Mouse (Mus musculus): ENCODE data around the gene Drp2.

The Drp2 gene

GRCm38 (mm10) chrX:134403863-134404583, at the start of gene Drp2:
TSS of gene Drp2 (plus strand) at chrX:134404551.
- no peak for DNase-seq

DNA sequence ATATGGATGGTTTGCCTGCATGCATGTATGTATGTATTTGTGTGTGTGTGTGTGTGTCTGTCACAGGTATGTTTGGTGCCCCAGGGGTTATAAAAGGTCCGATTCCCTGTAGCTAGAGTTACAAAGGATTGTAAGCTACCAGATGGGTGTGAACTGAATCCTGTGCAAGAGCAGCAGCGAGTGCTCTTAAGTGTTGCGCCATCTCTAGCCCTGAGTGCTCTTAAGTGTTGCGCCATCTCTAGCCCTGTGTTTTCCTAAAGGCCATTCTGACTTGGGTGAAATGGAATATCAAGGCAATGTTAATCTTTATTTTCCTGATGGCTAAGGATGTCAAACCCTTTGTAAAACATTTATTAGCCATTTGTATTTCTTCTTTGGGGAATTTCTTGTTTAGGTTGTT, 45.0 kb upstream of the Drp2 start:
- DNase-seq, result no peak

GRCm38 (mm10) chrX:134362156-134362555, 42.2 kb upstream of the Drp2 start:
- DNase-seq, result no peak

DNA sequence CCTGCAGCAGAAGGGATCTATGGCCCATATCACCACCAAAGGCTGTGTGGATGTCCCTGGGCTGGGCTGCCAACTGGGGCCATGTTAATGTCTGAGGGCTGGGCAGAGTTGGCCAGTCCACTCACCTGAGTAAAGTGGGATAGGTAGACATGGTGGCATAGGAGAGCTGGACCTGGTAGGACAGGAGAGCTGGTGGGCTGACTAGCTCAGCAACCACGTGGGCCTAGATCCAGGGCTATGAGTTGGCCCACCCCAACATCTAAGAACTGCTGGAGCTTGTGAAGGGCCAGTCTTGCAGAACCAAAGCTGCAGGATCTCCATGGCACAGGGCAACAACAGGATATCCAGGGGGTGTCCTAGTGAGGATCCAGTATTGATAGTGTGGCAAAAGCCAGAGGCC, 38.9 kb upstream of the Drp2 start:
- DNase-seq, result no peak

DNA sequence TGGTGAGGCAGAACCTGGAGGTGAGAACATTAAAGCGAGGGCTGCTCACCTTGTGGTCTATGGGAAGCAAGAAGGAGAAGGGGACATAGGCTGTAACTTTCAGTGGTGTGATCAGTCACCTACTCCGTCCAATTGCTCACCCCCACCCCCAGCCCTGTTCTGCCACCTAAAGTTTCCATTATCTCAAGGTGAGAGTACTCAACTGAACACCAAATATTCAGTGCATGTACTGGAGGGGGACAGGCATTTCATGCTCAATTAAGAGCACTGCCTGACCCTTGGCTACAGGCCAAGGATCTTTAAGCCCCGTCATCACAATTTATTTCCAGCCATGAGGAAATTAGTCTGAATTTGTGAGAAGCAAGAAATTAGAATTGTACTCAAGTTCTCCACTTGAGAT, 37.8 kb upstream of the Drp2 start:
- no peak for DNase-seq

DNA sequence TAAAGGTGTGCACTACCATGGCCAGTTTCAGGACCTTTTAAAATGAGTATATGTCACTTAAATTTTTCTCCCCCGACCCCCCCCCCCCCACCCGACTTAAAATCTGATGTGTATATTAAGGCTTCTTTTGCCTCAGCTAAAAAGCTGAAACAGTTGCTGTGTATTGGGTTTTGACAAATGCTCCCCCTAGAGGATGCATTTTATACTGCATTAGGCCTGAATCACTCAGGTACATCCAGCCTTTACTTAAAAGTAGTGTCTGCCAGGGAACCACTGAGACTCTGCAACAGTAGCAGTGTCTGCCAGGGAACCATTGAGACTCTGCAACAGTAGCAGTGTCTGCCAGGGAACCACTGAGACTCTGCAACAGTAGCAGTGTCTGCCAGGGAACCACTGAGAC, 33.1 kb upstream of the Drp2 start:
- DNase-seq, result peak; percentile 35

GRCm38 (mm10) chrX:134374190-134374589, 30.2 kb upstream of the Drp2 start:
- DNase-seq, result no peak

DNA sequence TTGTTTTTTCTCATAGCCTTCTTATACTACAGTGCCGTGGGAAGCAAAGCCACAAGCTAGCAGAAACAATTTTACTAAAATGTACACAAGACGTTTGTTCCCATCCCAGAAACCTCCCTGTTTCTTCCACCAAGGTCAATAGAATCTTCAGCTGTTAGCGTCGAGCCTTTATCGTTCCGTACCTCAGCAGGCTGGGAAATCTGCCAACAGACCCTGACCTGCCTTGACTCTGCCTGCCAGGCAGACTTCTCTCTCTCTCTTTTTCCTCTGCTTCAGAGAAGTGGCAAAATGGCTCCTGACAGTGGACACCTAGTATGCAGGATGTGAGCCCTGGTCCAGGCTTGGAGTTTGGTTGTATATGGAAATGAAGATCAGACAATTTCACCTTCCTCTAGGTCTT, 19.5 kb upstream of the Drp2 start:
- DNase-seq, result no peak

DNA sequence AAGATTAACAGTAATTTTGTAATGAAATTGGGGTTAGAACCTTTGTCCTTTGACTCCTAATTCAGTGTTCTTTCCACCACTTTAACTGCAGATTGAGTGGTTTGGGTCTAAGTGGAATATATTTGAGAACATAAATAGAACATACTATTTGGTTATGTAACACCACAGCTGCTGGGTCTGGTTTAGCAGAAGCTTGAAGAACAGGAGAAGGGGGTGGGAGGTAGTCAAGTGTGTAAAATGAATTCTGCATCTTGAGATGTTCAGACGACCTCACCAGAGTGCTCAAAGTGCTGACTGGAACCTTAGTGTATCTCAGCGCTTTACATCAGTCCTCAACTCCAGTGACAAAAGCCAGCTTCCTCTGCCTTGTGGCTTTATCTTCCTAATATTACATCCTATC, 5.4 kb upstream of the Drp2 start:
- no peak for DNase-seq

- peak; percentile 37 for DNase-seq
Observed at GRCm38 (mm10) chrX:134404584-134404955, 219 bp downstream of the Drp2 start.

DNA sequence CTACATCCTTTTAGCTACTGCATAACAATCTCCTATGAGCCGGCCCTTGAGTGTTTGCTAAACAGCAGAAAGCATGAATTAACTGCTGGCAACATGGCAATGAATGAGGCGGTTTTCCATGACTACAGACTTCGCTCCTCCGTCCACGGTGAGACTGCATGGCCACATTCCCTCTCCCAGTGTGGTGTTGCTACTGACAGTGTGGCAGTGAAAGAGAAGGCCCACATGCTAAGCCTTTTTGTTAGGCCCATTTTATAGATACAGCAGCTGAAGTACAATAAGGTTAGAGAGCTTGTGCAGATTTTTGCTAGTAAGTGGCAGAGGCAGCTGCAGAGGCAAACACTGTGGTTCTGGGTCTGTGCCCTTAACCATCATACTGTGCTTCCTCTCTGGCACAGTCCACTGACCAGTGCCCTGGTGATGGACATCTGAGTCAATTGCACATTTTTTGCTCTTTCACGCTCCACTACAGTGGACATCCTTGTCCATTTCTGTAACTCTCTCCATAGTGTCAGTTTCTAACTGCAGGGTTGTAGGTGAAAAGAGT, 5.1 kb downstream of the Drp2 start:
- no peak for DNase-seq

DNA sequence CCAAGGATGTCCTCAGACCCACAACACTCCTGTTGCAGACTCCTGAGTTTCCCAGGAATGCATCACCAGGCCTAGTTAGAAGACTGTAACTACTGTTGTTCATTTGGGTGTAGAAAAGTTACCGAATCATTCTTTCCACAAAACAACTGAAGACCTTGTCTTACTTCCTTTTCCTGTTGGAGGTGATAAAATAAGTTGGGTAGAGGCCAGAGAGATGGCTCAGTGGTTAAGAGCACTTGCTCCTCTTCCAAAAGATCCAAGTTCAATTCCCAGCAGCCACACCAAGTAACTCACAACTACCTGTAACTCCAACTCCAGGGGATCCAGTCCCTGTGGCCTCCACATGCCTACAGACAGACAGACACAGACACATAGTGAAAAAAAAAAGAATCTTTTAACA, 7.7 kb downstream of the Drp2 start:
- no peak for DNase-seq

DNA sequence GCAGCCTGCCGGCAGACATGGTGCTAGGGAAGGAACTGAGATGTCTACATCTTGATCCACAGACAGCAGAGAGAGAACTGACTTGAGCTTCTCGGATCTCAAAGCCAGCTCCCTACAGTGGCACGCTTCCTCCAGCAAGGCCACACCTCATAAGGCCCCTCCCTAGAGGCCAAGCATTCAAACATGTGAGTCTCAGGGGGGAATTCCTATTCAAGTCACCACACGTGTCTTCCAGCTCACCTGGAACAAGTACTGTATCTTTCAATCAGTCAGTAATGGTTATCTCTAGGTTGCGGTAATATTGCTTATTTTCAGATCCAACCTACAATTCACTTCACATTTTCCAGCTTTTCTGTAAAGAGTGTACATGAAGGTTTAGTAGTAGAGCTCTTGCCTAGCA, 15.7 kb downstream of the Drp2 start:
- DNase-seq, result no peak

DNA sequence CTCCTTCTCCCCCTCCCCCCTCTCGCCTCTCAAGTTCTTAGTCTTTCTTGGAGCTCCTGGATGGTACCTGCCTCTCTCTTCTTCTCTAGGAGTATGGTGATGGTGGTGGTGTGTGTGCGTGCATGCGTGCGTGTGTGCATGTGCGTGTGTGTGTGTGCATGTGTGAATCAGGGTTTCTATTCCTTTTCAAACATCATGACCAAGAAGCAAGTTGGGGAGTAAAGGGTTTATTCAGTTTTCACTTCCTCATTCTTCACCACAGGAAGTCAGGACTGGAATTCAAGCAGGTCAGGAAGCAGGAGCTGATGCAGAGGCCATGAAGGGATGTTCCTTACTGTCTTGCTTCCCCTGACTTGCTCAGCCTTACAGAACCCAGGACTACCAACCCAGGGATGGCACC, 19.9 kb downstream of the Drp2 start:
- DNase-seq, result no peak

GRCm38 (mm10) chrX:134425798-134426197, 21.4 kb downstream of the Drp2 start:
- no peak for DNase-seq

DNA sequence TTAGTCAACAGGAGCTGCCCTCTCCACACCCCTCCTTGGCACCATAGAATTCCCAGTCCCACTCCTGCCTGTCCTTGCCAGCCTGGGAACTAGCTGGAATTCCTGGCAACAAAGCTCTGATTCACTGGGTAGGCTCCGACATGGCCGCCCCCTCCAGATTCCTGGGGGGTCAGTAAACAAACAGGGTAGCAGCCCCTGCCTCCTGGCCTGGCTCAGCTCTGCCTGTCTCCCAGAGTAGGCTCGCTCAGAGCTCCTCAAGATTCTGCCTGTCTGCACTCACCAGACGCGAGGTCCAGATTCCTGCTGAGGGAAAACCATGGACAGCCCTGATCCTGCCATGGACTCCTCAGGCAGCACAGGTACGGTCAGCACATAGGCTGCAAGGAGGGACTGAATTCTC, 22.5 kb downstream of the Drp2 start:
- DNase-seq, result no peak

DNA sequence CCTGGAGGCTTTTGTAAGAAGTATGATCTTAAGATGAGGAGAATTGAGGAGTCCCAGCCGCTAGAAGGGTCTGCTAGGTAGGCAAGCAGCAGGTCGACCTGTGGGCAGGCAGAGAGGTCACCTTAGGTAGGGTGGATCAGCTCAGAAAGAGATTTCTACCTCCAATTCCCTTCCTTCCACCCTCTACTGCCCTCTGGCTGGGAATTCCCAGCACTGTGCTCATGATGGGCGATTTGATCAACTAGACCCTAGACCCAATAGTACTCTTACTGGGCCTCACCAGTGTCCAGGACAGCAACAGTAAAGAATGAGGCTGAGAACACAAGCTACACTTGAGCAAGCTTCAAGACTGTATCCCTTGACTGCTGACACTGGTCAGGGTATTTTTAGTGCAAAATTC, 23.0 kb downstream of the Drp2 start:
- no peak for DNase-seq

- peak; percentile 0 for DNase-seq
Observed at GRCm38 (mm10) chrX:134474988-134475710, 70.8 kb downstream of the Drp2 start.

DNA sequence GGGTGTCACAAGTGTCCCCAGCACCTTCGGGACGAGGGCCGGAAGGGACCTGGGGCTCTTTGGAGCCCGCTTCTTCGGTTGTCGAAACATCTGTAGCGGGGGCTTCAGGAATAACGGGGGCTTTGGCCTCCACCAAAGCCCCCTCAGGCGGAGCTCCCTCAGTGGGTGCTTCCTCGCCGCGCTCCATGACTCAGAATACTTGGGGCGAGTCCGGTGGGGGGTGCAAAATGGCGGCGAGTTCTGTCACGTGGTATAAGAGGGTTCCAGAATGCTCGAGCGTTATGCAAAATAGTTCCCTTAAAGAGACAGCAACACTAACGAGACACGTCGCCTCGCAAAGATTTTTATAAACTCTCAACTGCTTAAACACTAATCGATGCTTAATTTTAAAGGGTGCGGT, 71.9 kb downstream of the Drp2 start, which contains the start of gene Taf7l:
TSS of gene Taf7l (minus strand) at position 201 of the 400 bp plus-strand sequence.
- DNase-seq, result no peak

GRCm38 (mm10) chrX:134481720-134482119, 77.4 kb downstream of the Drp2 start:
- DNase-seq, result no peak

DNA sequence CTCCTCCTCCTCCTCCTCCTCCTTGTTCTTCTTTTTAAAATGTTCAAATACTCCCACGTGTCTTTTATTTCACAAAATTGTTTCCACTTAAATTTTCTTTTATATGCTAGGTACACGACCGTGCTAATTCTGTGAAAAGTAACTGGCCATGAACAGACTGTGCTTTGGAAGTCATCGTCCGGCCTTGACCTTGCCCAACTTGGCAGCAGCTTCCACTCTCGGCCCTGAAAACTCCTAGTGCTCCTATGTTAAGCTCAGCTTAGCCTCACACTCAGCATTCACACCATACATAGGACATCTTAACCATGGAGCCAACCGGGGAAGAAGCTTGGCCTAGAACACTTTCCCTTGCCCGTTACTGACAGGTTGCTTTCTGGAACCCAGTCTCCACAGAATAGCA, 96.3 kb downstream of the Drp2 start:
- no peak for DNase-seq

Measured in retina, postnatal 1 day (tissue).